Mouse (Mus musculus): ENCODE results near the gene 1700025G04Rik.

DNA sequence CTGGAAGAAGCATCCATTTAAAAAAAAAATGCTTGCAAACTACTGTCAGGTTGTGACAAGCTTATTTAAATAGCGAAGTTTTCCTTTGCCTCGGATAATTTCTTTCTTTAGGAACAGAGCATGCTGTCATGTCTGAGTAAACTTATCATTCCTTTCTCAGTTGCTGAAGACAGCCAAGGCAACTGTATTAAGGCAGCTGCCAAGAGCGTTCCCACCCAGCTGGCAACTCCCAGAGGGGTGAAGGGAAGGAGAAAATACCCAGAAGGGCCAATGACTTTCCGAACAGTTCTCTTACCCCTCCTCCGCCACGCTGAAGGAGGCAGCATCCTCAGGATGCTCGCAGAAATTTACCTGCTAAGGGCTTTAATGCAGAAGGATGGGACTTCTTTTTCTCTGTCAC lies 164.2 kb downstream of the 1700025G04Rik start:
- TF ChIP-seq POLR2A (IDR thresholded peaks at IDR 0.05; ENCODE audit: extremely low read depth, insufficient read depth, low read length) = no peak
- no peak for TF ChIP-seq CTCF (IDR thresholded peaks at IDR 0.05; ENCODE audit: low read depth, low read length)

Data from liver, adult 2 months (tissue).